Mouse (Mus musculus) adrenal gland, postnatal 36 days (tissue): ENCODE measurements at regions not wholly inside any gene's neighbourhood (a gene's known extent, or its start where the extent isn't known, plus 50 kb on each side); places are given as distances from the start of the nearest gene placed in this dataset.

ENCODE experiments used
- DNase-seq, 2 experiments: peaks; one replicate each; pipeline ENCODE4 v3.0.0; 2021; ENCODE audit warnings: mixed read lengths in 1 of 2

GRCm38 (mm10) chr13:101883177-101883576 lies 115.2 kb upstream of the Pik3r1 start:
- DNase-seq: no peak

- DNase-seq: peak; percentile 9 to 45
Measured at GRCm38 (mm10) chr13:101884752-101885151, 116.7 kb upstream of the Pik3r1 start.

- no peak for DNase-seq
Measured at GRCm38 (mm10) chr13:101891473-101891872, 123.5 kb upstream of the Pik3r1 start.

GRCm38 (mm10) chr13:101893035-101893600 lies 125.1 kb upstream of the Pik3r1 start:
- no peak for DNase-seq

- DNase-seq: no peak
Measured at GRCm38 (mm10) chr13:101895161-101895560, 127.1 kb upstream of the Pik3r1 start.

- no peak for DNase-seq
Measured at GRCm38 (mm10) chr13:101895686-101896085, 127.7 kb upstream of the Pik3r1 start.

- DNase-seq: no peak
Measured at GRCm38 (mm10) chr13:101896946-101897345, 128.9 kb upstream of the Pik3r1 start.

- no peak for DNase-seq
Measured at GRCm38 (mm10) chr13:101902213-101902612, 134.2 kb upstream of the Pik3r1 start.

GRCm38 (mm10) chr13:101905909-101906676 lies 138.1 kb upstream of the Pik3r1 start:
- no peak for DNase-seq

GRCm38 (mm10) chr13:101909026-101909425 lies 141.0 kb upstream of the Pik3r1 start:
- peak in 1 of 2 experiments; percentile 15 for DNase-seq

- DNase-seq: no peak
Measured at GRCm38 (mm10) chr13:101910687-101911086, 142.7 kb upstream of the Pik3r1 start.

- no peak for DNase-seq
Measured at GRCm38 (mm10) chr13:101914132-101914531, 146.1 kb upstream of the Pik3r1 start.

GRCm38 (mm10) chr13:101914691-101915541 lies 146.9 kb upstream of the Pik3r1 start:
- peak in 1 of 2 experiments; percentile 12 for DNase-seq

- DNase-seq: no peak
Measured at GRCm38 (mm10) chr13:101915542-101915941, 147.5 kb upstream of the Pik3r1 start.

- DNase-seq: no peak
Measured at GRCm38 (mm10) chr13:101915948-101916594, 148.1 kb upstream of the Pik3r1 start.

- DNase-seq: no peak
Measured at GRCm38 (mm10) chr13:101916876-101917275, 148.9 kb upstream of the Pik3r1 start.

- no peak for DNase-seq
Measured at GRCm38 (mm10) chr13:101918185-101918584, 150.2 kb upstream of the Pik3r1 start.

GRCm38 (mm10) chr13:101919266-101919665 lies 151.2 kb upstream of the Pik3r1 start:
- no peak for DNase-seq

- DNase-seq: no peak
Measured at GRCm38 (mm10) chr13:101920384-101920783, 152.4 kb upstream of the Pik3r1 start.

GRCm38 (mm10) chr13:101924637-101925036 lies 156.6 kb upstream of the Pik3r1 start:
- no peak for DNase-seq

GRCm38 (mm10) chr13:101931264-101931663 lies 163.2 kb upstream of the Pik3r1 start:
- no peak for DNase-seq

- DNase-seq: peak in 1 of 2 experiments; percentile 25
Measured at GRCm38 (mm10) chr13:101931882-101932281, 163.9 kb upstream of the Pik3r1 start.
